Mouse (Mus musculus): ENCODE data around the gene Aacs.

- TF ChIP-seq EP300 (IDR thresholded peaks at IDR 0.05; ENCODE audit: low read length) (no peak), HCFC1 (IDR thresholded peaks at IDR 0.05; ENCODE audit: low read depth, low read length) (no peak), CTCF (conservative IDR thresholded peaks at IDR 0.05 in 1 of 2, IDR thresholded peaks at IDR 0.05 in 1 of 2; ENCODE audit: low read depth in 2 of 2, low read length in 2 of 2) (no peak), ZC3H11A (IDR thresholded peaks at IDR 0.05; ENCODE audit: low read depth, low read length) (no peak), E2F4 (IDR thresholded peaks at IDR 0.05; ENCODE audit: insufficient replicate concordance, low read depth, low read length) (no peak), NRF1 (IDR thresholded peaks at IDR 0.05; ENCODE audit: low read depth, low read length) (no peak), SMC3 (IDR thresholded peaks at IDR 0.05; ENCODE audit: low read depth, low read length) (no peak), ETS1 (conservative IDR thresholded peaks at IDR 0.05; ENCODE audit: low read depth, low read length) (no peak), USF1 (IDR thresholded peaks at IDR 0.05; ENCODE audit: low read depth, low read length) (no peak), ZMIZ1 (IDR thresholded peaks at IDR 0.05; ENCODE audit: low read depth, low read length) (no peak), RAD21 (IDR thresholded peaks at IDR 0.05; ENCODE audit: low read depth, low read length) (no peak), JUND (conservative IDR thresholded peaks at IDR 0.05; ENCODE audit: low read depth, low read length) (no peak), POLR2A (IDR thresholded peaks at IDR 0.05; ENCODE audit: low read depth, low read length) (no peak)
Measured at GRCm38 (mm10) chr5:125452573-125452972, 23.0 kb upstream of the Aacs start.
